19 mouse cellular contexts compared by ENCODE assay signal in genomic region chr14:12577475-12578140, GRCm38 (mm10).
DNase-seq lines count a peak whose midpoint lies in the region; ATAC-seq and TF ChIP-seq lines count a peak whose summit lies in the region.
"Had no signal": no experiment of that assay in that cellular context is flagged by ENCODE, and none has a peak within 500 bp of the region (broad histone marks: within the 10 kb centered on the region; RNA-seq: fewer than 3 reads in every experiment).

No protein-coding gene starts in this region.

- H3K9me3 ChIP-seq in megakaryocyte, embryonic 14.5 days = no peaks in the 10 kb centered on the region
- H3K9me3 ChIP-seq: embryonic facial prominence, embryonic 12.5 days; forebrain, embryonic 15.5 days; heart, embryonic 12.5 days; hindbrain, embryonic 15.5 days had no signal

- H3K4me3 ChIP-seq in megakaryocyte, embryonic 14.5 days (replicated peaks) = peak overlapping the region; percentile 15
- no peak overlapping the region for H3K4me3 ChIP-seq in lung, adult 2 months (replicated peaks; ENCODE audit: extremely low read depth, low read depth, low read length)
- H3K4me3 ChIP-seq: embryonic facial prominence, embryonic 12.5 days; forebrain, embryonic 15.5 days; heart, embryonic 12.5 days; hindbrain, embryonic 15.5 days had no signal

- peak; percentile 12 to 13 for DNase-seq in adrenal gland, postnatal 36 days
- no peak for DNase-seq in adrenal gland, postnatal 25 days
- DNase-seq in lung, adult 2 months = no peak
- no peak for DNase-seq in testis, postnatal 10 days (ENCODE audit: low spot score)
- DNase-seq: adrenal gland, postnatal 10 days; B cell, adult 2 months; cerebellum, adult 11 months; cerebellum, adult 8-10 months; cerebellum, postnatal 14 days; gastrocnemius, postnatal 36 days had no signal

- WGBS in lung, adult 2 months = 37% methylated on average over 2 of the region's 2 CpGs

- TF ChIP-seq POLR2A in lung, adult 2 months (IDR thresholded peaks at IDR 0.05; ENCODE audit: borderline replicate concordance, extremely low read depth, low read depth, low read length) = no peak

- no peaks in the 10 kb centered on the region for H3K27me3 ChIP-seq in megakaryocyte, embryonic 14.5 days (replicated peaks)
- H3K27me3 ChIP-seq: embryonic facial prominence, embryonic 12.5 days; forebrain, embryonic 15.5 days; heart, embryonic 12.5 days; hindbrain, embryonic 15.5 days had no signal

- H3K4me1 ChIP-seq in megakaryocyte, embryonic 14.5 days = peaks cover 6% of the 10 kb centered on the region
- H3K4me1 ChIP-seq in lung, adult 2 months (ENCODE audit: control insufficient read depth, insufficient read depth, low read length) = no peaks in the 10 kb centered on the region

- TF ChIP-seq CTCF in lung, adult 2 months (IDR thresholded peaks at IDR 0.05; ENCODE audit: insufficient read depth, low read length) = no peak

- no peak for ATAC-seq in megakaryocyte, adult 5-6 weeks (ENCODE audit: poor library complexity, severe bottlenecking)
- ATAC-seq in common myeloid progenitor, adult 5-6 weeks (replicated peaks; ENCODE audit: low read depth, poor library complexity, severe bottlenecking) = peak; percentile 65
- ATAC-seq in megakaryocyte progenitor cell, adult 5-6 weeks (replicated peaks; ENCODE audit: poor library complexity) = peak; percentile 48
- ATAC-seq: CD4-positive, CD25-positive, alpha-beta regulatory T cell, adult 4 months; forebrain, embryonic 15.5 days had no signal

- no peaks in the 10 kb centered on the region for H3K36me3 ChIP-seq in megakaryocyte, embryonic 14.5 days (replicated peaks; ENCODE audit: low read length)
- H3K36me3 ChIP-seq: embryonic facial prominence, embryonic 12.5 days; forebrain, embryonic 15.5 days; heart, embryonic 12.5 days; hindbrain, embryonic 15.5 days had no signal

Comparison
In these comparisons a context has a peak if more than half of its experiments do, and no peak if none do; other contexts are left out.
1. DNase-seq: peak in adrenal gland, postnatal 36 days (2 of 2); none in adrenal gland, postnatal 25 days (single experiment), lung, adult 2 months (single experiment) and testis, postnatal 10 days (single experiment).